Mouse (Mus musculus): Measurements from ENCODE around the gene Theg. TPM values are rescaled to one million over a fixed set of nuclear protein-coding genes. Genes with fewer than 3 reads are reported as not detected.

Theg gene
- polyA plus RNA-seq, 1 experiment from 2014 or later: not detected

GRCm38 (mm10) chr10:79546483-79546882, 40.6 kb downstream of the Theg start:
- H3K27ac ChIP-seq (ENCODE audit: low read depth, low read length): no peak overlapping the region
- no peak for ATAC-seq (ENCODE audit: low read depth)
- H3K9ac ChIP-seq (replicated peaks; ENCODE audit: low read depth, low read length): no peak overlapping the region
- no peak overlapping the region for H3K4me2 ChIP-seq (ENCODE audit: low read depth, low read length)
- H3K27me3 ChIP-seq (ENCODE audit: control insufficient read depth, insufficient read depth, low read length): no peaks in the 10 kb centered on the region
- no peak overlapping the region for H3K4me3 ChIP-seq (ENCODE audit: low read depth, low read length)
- H3K9me3 ChIP-seq (ENCODE audit: control insufficient read depth, low read length): no peaks in the 10 kb centered on the region
- no peaks in the 10 kb centered on the region for H3K4me1 ChIP-seq (ENCODE audit: control insufficient read depth, insufficient read depth, low read length)
- 95% methylated on average over 11 of the region's 11 CpGs for WGBS
- peaks cover 74% of the 10 kb centered on the region for H3K36me3 ChIP-seq (ENCODE audit: control insufficient read depth, insufficient read depth, low read length)

DNA sequence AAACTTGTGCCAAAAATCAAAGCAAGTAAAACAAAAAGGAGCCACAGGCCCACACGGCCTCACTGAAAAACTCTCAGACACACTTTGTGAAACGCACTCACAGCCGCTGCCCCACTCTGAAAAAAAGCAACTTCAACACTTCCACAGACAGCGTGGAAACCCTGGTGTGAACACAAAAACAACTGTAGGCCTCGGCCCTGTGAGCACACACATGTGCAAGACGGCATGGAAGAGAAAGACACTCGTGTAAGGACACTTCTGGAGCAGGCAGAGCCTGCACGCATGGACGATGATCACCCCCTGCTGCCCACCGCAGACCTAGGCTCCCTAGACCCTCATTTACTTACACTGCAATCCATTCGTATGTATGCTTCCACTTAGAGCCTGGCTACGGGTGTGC, 41.2 kb downstream of the Theg start:
- Histone ChIP-seq H3K27me3 (ENCODE audit: control insufficient read depth, insufficient read depth, low read length) (no peaks in the 10 kb centered on the region), H3K27ac (ENCODE audit: low read depth, low read length) (no peak overlapping the region), H3K36me3 (ENCODE audit: control insufficient read depth, insufficient read depth, low read length) (peaks cover 79% of the 10 kb centered on the region), H3K4me3 (ENCODE audit: low read depth, low read length) (no peak overlapping the region), H3K4me1 (ENCODE audit: control insufficient read depth, insufficient read depth, low read length) (no peaks in the 10 kb centered on the region), H3K9me3 (ENCODE audit: control insufficient read depth, low read length) (no peaks in the 10 kb centered on the region), H3K4me2 (ENCODE audit: low read depth, low read length) (no peak overlapping the region), H3K9ac (replicated peaks; ENCODE audit: low read depth, low read length) (no peak overlapping the region)
- ATAC-seq (ENCODE audit: low read depth): no peak
- WGBS: 89% methylated on average over 12 of the region's 12 CpGs

GRCm38 (mm10) chr10:79544631-79545030, 42.5 kb downstream of the Theg start:
- Histone ChIP-seq H3K9me3 (ENCODE audit: control insufficient read depth, low read length) (no peaks in the 10 kb centered on the region), H3K4me2 (ENCODE audit: low read depth, low read length) (no peak overlapping the region), H3K4me3 (ENCODE audit: low read depth, low read length) (no peak overlapping the region), H3K4me1 (ENCODE audit: control insufficient read depth, insufficient read depth, low read length) (no peaks in the 10 kb centered on the region), H3K36me3 (ENCODE audit: control insufficient read depth, insufficient read depth, low read length) (peaks cover 84% of the 10 kb centered on the region), H3K27ac (ENCODE audit: low read depth, low read length) (no peak overlapping the region), H3K9ac (replicated peaks; ENCODE audit: low read depth, low read length) (no peak overlapping the region), H3K27me3 (ENCODE audit: control insufficient read depth, insufficient read depth, low read length) (no peaks in the 10 kb centered on the region)
- WGBS: 97% methylated on average over 5 of the region's 5 CpGs
- no peak for ATAC-seq (ENCODE audit: low read depth)

GRCm38 (mm10) chr10:79543884-79544597, 43.1 kb downstream of the Theg start:
- H3K4me2 ChIP-seq (ENCODE audit: low read depth, low read length): no peak overlapping the region
- no peak overlapping the region for H3K9ac ChIP-seq (replicated peaks; ENCODE audit: low read depth, low read length)
- ATAC-seq (ENCODE audit: low read depth): no peak
- H3K9me3 ChIP-seq (ENCODE audit: control insufficient read depth, low read length): no peaks in the 10 kb centered on the region
- no peak overlapping the region for H3K27ac ChIP-seq (ENCODE audit: low read depth, low read length)
- no peaks in the 10 kb centered on the region for H3K4me1 ChIP-seq (ENCODE audit: control insufficient read depth, insufficient read depth, low read length)
- peaks cover 80% of the 10 kb centered on the region for H3K36me3 ChIP-seq (ENCODE audit: control insufficient read depth, insufficient read depth, low read length)
- no peaks in the 10 kb centered on the region for H3K27me3 ChIP-seq (ENCODE audit: control insufficient read depth, insufficient read depth, low read length)
- 89% methylated on average over 9 of the region's 9 CpGs for WGBS
- no peak overlapping the region for H3K4me3 ChIP-seq (ENCODE audit: low read depth, low read length)

DNA sequence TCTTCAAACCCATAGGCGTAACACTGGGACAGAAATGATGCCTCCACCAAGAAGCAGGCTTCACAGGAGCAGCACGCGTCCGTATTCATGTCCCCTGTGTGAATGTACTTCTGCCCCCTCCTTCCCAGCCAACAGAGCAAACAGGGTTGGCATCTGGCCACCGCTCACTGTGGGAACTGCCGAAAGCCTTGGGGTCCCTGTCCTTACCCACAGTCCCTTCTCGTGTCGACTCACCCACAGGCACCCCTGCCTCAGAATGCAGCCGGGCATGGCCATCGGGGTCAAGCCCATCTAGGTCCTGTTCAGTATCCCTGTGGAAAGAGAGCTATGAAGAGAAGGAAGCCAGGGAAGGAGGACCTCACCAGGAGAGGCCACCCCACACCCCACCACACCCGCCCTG, 45.0 kb downstream of the Theg start:
- Histone ChIP-seq H3K4me3 (ENCODE audit: low read depth, low read length) (no peak overlapping the region), H3K27ac (ENCODE audit: low read depth, low read length) (no peak overlapping the region), H3K4me2 (ENCODE audit: low read depth, low read length) (no peak overlapping the region), H3K9ac (replicated peaks; ENCODE audit: low read depth, low read length) (no peak overlapping the region), H3K27me3 (ENCODE audit: control insufficient read depth, insufficient read depth, low read length) (no peaks in the 10 kb centered on the region), H3K36me3 (ENCODE audit: control insufficient read depth, insufficient read depth, low read length) (peaks cover 75% of the 10 kb centered on the region), H3K4me1 (ENCODE audit: control insufficient read depth, insufficient read depth, low read length) (no peaks in the 10 kb centered on the region), H3K9me3 (ENCODE audit: control insufficient read depth, low read length) (no peaks in the 10 kb centered on the region)
- WGBS: 94% methylated on average over 11 of the region's 11 CpGs
- ATAC-seq (ENCODE audit: low read depth): no peak

DNA sequence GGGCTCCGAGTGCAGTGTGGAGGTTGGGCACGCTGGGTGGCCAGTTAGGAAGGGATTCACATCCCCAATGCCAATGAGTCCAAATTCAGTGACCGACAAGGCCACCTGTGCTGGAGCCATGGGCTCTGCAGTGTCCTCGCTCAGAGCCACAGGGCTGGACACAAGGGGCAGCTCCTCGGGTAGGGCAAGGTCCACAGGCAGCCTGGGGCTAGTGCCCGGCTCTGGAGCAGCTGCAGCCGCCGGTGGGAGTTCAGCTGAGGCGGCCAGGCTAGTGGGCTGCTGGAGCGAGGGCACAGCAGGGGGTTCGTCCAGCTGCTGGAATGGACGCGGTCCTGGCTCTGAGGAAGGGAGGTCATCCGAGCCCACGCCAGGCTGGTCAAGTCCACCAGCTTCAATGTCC, 45.6 kb downstream of the Theg start:
- Histone ChIP-seq H3K27me3 (ENCODE audit: control insufficient read depth, insufficient read depth, low read length) (no peaks in the 10 kb centered on the region), H3K4me2 (ENCODE audit: low read depth, low read length) (no peak overlapping the region), H3K27ac (ENCODE audit: low read depth, low read length) (no peak overlapping the region), H3K9me3 (ENCODE audit: control insufficient read depth, low read length) (no peaks in the 10 kb centered on the region), H3K4me3 (ENCODE audit: low read depth, low read length) (no peak overlapping the region), H3K4me1 (ENCODE audit: control insufficient read depth, insufficient read depth, low read length) (no peaks in the 10 kb centered on the region), H3K36me3 (ENCODE audit: control insufficient read depth, insufficient read depth, low read length) (peaks cover 69% of the 10 kb centered on the region), H3K9ac (replicated peaks; ENCODE audit: low read depth, low read length) (no peak overlapping the region)
- 81% methylated on average over 15 of the region's 15 CpGs for WGBS
- no peak for ATAC-seq (ENCODE audit: low read depth)

GRCm38 (mm10) chr10:79540746-79541145, 46.4 kb downstream of the Theg start:
- Histone ChIP-seq H3K27ac (ENCODE audit: low read depth, low read length) (no peak overlapping the region), H3K9ac (replicated peaks; ENCODE audit: low read depth, low read length) (no peak overlapping the region), H3K36me3 (ENCODE audit: control insufficient read depth, insufficient read depth, low read length) (peaks cover 68% of the 10 kb centered on the region), H3K4me3 (ENCODE audit: low read depth, low read length) (no peak overlapping the region), H3K4me2 (ENCODE audit: low read depth, low read length) (no peak overlapping the region), H3K27me3 (ENCODE audit: control insufficient read depth, insufficient read depth, low read length) (no peaks in the 10 kb centered on the region), H3K4me1 (ENCODE audit: control insufficient read depth, insufficient read depth, low read length) (no peaks in the 10 kb centered on the region), H3K9me3 (ENCODE audit: control insufficient read depth, low read length) (no peaks in the 10 kb centered on the region)
- 97% methylated on average over 11 of the region's 11 CpGs for WGBS
- no peak for ATAC-seq (ENCODE audit: low read depth)

DNA sequence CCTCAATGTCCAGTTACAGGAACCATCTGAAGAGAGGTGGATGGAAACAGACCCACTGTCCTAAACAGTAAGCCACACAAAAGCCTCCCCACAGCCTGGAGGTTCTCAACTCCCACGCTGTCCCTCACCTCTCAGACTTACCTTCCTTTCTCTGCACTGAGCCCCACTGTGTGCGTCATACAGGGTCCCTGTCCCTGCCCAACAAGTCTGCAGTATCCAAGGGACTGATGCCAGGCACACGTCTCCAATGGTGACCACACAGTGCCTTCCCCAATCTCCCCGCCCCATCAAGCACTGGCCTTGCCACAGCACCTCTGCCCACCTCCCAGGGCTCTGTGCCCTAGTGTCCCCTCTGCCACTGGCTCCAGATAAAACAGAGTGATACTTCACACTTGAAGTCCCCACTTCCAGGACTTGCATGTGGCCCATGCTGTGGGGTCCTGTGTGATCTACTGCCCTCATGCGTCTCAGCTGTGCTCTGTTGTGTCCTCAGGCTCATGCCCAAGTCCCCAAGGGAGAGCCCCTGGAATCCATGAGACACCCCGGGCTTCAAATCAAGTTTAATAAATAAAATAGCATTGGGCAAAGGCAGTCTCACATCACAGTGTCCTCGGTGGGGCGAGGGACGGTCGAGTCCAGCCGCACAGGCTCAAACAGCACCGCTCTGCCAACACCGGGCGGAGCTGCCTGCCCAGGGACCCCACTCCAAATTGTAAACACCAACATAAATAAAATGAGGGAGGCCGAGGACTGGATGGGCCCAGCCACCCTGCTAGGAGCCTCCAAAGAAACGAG, 47.2 kb downstream of the Theg start:
- H3K27me3 ChIP-seq (ENCODE audit: control insufficient read depth, insufficient read depth, low read length): no peaks in the 10 kb centered on the region
- ATAC-seq (ENCODE audit: low read depth): no peak
- no peaks in the 10 kb centered on the region for H3K9me3 ChIP-seq (ENCODE audit: control insufficient read depth, low read length)
- H3K4me1 ChIP-seq (ENCODE audit: control insufficient read depth, insufficient read depth, low read length): no peaks in the 10 kb centered on the region
- no peak overlapping the region for H3K4me2 ChIP-seq (ENCODE audit: low read depth, low read length)
- no peak overlapping the region for H3K4me3 ChIP-seq (ENCODE audit: low read depth, low read length)
- no peak overlapping the region for H3K9ac ChIP-seq (replicated peaks; ENCODE audit: low read depth, low read length)
- no peak overlapping the region for H3K27ac ChIP-seq (ENCODE audit: low read depth, low read length)
- WGBS: 95% methylated on average over 16 of the region's 16 CpGs
- H3K36me3 ChIP-seq (ENCODE audit: control insufficient read depth, insufficient read depth, low read length): peaks cover 60% of the 10 kb centered on the region

GRCm38 (mm10) chr10:79538873-79539272, 48.3 kb downstream of the Theg start:
- Histone ChIP-seq H3K4me1 (ENCODE audit: control insufficient read depth, insufficient read depth, low read length) (no peaks in the 10 kb centered on the region), H3K36me3 (ENCODE audit: control insufficient read depth, insufficient read depth, low read length) (peaks cover 50% of the 10 kb centered on the region), H3K4me2 (ENCODE audit: low read depth, low read length) (no peak overlapping the region), H3K27me3 (ENCODE audit: control insufficient read depth, insufficient read depth, low read length) (no peaks in the 10 kb centered on the region), H3K4me3 (ENCODE audit: low read depth, low read length) (no peak overlapping the region), H3K27ac (ENCODE audit: low read depth, low read length) (no peak overlapping the region), H3K9ac (replicated peaks; ENCODE audit: low read depth, low read length) (no peak overlapping the region), H3K9me3 (ENCODE audit: control insufficient read depth, low read length) (no peaks in the 10 kb centered on the region)
- WGBS: 74% methylated on average over 4 of the region's 4 CpGs
- no peak for ATAC-seq (ENCODE audit: low read depth)
